Mouse (Mus musculus): Measurements from ENCODE around the gene Dyrk2. TPM values are rescaled to one million over a fixed set of nuclear protein-coding genes. Genes with fewer than 3 reads are reported as not detected.

Dyrk2 gene
- polyA plus RNA-seq, 1 experiment from 2014 or later = 6.4 TPM

- no peak for ATAC-seq (ENCODE audit: low FRiP score, low TSS enrichment)
- 11% methylated on average over 16 of the region's 16 CpGs for WGBS
- peak overlapping the region; percentile 96 for H3K4me3 ChIP-seq (ENCODE audit: low read depth, low read length)
- peak overlapping the region; percentile 98 for H3K27ac ChIP-seq (replicated peaks)
- H3K4me2 ChIP-seq (replicated peaks; ENCODE audit: low read depth) = peak overlapping the region; percentile 98
- TF ChIP-seq CTCF (IDR thresholded peaks at IDR 0.05; ENCODE audit: low read depth) (no peak; the same call in 1 of the 2 replicates), EP300 (optimal IDR thresholded peaks at IDR 0.05) (no peak)
- peak overlapping the region; percentile 98 for H3K9ac ChIP-seq (ENCODE audit: low read length)
- no peaks in the 10 kb centered on the region for H3K9me3 ChIP-seq (ENCODE audit: control insufficient read depth, low read length)
- H3K27me3 ChIP-seq (ENCODE audit: control insufficient read depth, insufficient read depth, low read length) = no peaks in the 10 kb centered on the region
- DNase-seq (ENCODE audit: low spot score) = peak; percentile 50
- H3K4me1 ChIP-seq (replicated peaks; ENCODE audit: control insufficient read depth, insufficient read depth) = peaks cover 7% of the 10 kb centered on the region; the same call in 1 of the 2 replicates
- peaks cover 4% of the 10 kb centered on the region; the same call in 1 of the 2 replicates for H3K36me3 ChIP-seq (ENCODE audit: control insufficient read depth, insufficient read depth, low read length)
Observed at GRCm38 (mm10) chr10:118867304-118867895, 2.6 kb downstream of the Dyrk2 start.

DNA sequence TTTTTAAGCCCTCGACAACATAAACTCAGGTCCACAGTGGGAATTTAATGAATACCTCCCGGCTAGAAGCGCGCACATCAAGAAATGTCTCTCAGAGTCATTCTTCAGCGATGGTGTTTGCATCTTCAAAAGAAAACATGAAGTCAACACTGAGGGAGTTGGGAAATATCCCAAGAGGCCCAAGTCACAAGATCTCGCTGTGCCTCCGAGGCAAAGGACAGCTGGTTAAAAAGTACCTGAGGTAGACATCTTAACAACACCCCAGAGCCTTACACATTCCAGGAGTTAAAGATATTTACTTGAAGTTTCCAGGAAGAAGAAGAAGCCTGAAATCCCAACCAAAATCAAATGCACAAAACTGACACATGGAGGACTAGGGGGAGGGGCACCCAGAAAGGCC is 5.0 kb downstream of the Dyrk2 start:
- Histone ChIP-seq H3K9me3 (ENCODE audit: control insufficient read depth, low read length) (no peaks in the 10 kb centered on the region), H3K4me2 (replicated peaks; ENCODE audit: low read depth) (no peak overlapping the region), H3K9ac (ENCODE audit: low read length) (no peak overlapping the region), H3K27ac (replicated peaks) (no peak overlapping the region), H3K27me3 (ENCODE audit: control insufficient read depth, insufficient read depth, low read length) (no peaks in the 10 kb centered on the region), H3K4me3 (ENCODE audit: low read depth, low read length) (no peak overlapping the region), H3K4me1 (replicated peaks; ENCODE audit: control insufficient read depth, insufficient read depth) (peaks cover 2% of the 10 kb centered on the region; the same call in 1 of the 2 replicates), H3K36me3 (ENCODE audit: control insufficient read depth, insufficient read depth, low read length) (peaks cover 21% of the 10 kb centered on the region)
- DNase-seq (ENCODE audit: low spot score) (no peak), ATAC-seq (ENCODE audit: low FRiP score, low TSS enrichment) (no peak)
- 91% methylated on average over 7 of the region's 7 CpGs for WGBS
- no peak for TF ChIP-seq CTCF (IDR thresholded peaks at IDR 0.05; ENCODE audit: low read depth)
- TF ChIP-seq EP300 (optimal IDR thresholded peaks at IDR 0.05) = no peak

DNA sequence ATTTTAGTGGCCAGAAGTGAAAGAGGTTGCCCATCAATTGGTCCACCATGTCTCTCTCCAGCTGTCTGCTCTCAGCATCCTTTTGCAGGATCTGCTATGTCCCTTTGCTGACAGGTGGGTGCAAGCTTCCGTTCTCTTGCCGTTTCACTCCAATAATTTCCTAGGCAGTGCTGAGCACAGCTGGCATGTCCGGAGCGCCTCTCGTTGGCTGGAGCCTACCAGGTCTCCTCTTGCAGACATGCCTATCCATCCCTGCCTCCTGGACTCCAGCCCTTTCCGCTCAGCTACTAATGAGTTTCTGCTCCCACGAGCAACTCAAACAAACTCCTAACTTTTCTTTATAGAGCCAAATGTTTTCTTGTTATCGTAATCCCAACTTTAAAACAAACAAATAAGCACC is 6.4 kb downstream of the Dyrk2 start:
- no peak overlapping the region for H3K4me2 ChIP-seq (replicated peaks; ENCODE audit: low read depth)
- 0 out of 2 replicates have a peak, but pooled peaks cover 3% of the 10 kb centered on the region for H3K9me3 ChIP-seq (ENCODE audit: control insufficient read depth, low read length)
- TF ChIP-seq EP300 (optimal IDR thresholded peaks at IDR 0.05) (no peak), CTCF (IDR thresholded peaks at IDR 0.05; ENCODE audit: low read depth) (no peak)
- no peak for ATAC-seq (ENCODE audit: low FRiP score, low TSS enrichment)
- 75% methylated on average over 8 of the region's 8 CpGs for WGBS
- H3K9ac ChIP-seq (ENCODE audit: low read length) = no peak overlapping the region
- H3K27ac ChIP-seq (replicated peaks) = no peak overlapping the region
- H3K36me3 ChIP-seq (ENCODE audit: control insufficient read depth, insufficient read depth, low read length) = peaks cover 34% of the 10 kb centered on the region
- H3K4me3 ChIP-seq (ENCODE audit: low read depth, low read length) = no peak overlapping the region
- DNase-seq (ENCODE audit: low spot score) = no peak
- no peaks in the 10 kb centered on the region for H3K27me3 ChIP-seq (ENCODE audit: control insufficient read depth, insufficient read depth, low read length)
- 0 out of 2 replicates have a peak, but pooled peaks cover 2% of the 10 kb centered on the region for H3K4me1 ChIP-seq (replicated peaks; ENCODE audit: control insufficient read depth, insufficient read depth)

GRCm38 (mm10) chr10:118862233-118862632 is 7.8 kb downstream of the Dyrk2 start:
- TF ChIP-seq CTCF (IDR thresholded peaks at IDR 0.05; ENCODE audit: low read depth) (peak; percentile 20; the same call in 1 of the 2 replicates), EP300 (optimal IDR thresholded peaks at IDR 0.05) (no peak)
- peak overlapping the region; percentile 63; the same call in 1 of the 2 replicates for H3K27ac ChIP-seq (replicated peaks)
- 0 out of 2 replicates have a peak, but pooled peaks cover 2% of the 10 kb centered on the region for H3K4me1 ChIP-seq (replicated peaks; ENCODE audit: control insufficient read depth, insufficient read depth)
- H3K9ac ChIP-seq (ENCODE audit: low read length) = no peak overlapping the region
- no peak for ATAC-seq (ENCODE audit: low FRiP score, low TSS enrichment)
- DNase-seq (ENCODE audit: low spot score) = no peak
- no peak overlapping the region for H3K4me2 ChIP-seq (replicated peaks; ENCODE audit: low read depth)
- WGBS = 51% methylated on average over 4 of the region's 4 CpGs
- no peaks in the 10 kb centered on the region for H3K27me3 ChIP-seq (ENCODE audit: control insufficient read depth, insufficient read depth, low read length)
- 0 out of 2 replicates have a peak, but pooled peaks cover 3% of the 10 kb centered on the region for H3K9me3 ChIP-seq (ENCODE audit: control insufficient read depth, low read length)
- no peak overlapping the region for H3K4me3 ChIP-seq (ENCODE audit: low read depth, low read length)
- H3K36me3 ChIP-seq (ENCODE audit: control insufficient read depth, insufficient read depth, low read length) = peaks cover 36% of the 10 kb centered on the region

DNA sequence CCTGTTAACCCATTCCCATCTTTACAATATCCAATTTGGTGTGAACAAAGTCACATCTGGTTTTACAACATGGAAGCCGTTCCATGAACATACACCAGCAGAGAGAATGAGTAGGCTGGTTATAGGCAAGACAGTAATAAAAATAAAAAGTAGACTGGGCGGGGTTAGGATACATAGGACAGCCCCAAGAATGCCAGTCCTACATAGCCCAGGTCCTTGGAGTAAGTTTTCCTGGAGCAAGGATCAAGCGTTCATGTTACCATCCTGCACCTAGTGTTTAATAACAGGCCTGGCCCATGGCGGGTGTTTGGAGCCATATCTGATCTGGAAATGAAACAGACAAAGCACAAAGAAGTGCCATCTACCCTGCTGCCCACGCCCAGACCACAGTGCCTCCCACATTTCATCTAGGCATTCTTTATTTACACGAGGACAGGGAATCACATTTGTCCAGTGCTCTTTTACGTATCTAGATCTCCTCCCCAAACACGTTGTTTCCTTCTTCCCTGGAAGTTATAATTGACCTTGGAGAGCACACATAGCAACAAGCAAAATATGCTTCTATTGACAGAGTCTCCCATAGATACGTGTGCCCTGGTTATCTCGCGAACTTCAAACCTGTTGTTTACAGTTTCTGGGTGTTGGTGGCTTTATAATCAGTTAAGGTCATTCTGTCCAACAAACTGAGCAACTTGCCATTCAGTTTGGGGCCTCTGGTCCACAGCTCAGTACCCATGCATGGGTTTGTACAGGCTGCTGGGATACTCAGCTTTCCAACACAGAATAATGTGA is 8.6 kb downstream of the Dyrk2 start:
- no peak overlapping the region for H3K9ac ChIP-seq (ENCODE audit: low read length)
- no peak overlapping the region for H3K4me2 ChIP-seq (replicated peaks; ENCODE audit: low read depth)
- peak overlapping the region; percentile 63; the same call in 1 of the 2 replicates for H3K27ac ChIP-seq (replicated peaks)
- 0 out of 2 replicates have a peak, but pooled peaks cover 2% of the 10 kb centered on the region for H3K4me1 ChIP-seq (replicated peaks; ENCODE audit: control insufficient read depth, insufficient read depth)
- H3K36me3 ChIP-seq (ENCODE audit: control insufficient read depth, insufficient read depth, low read length) = peaks cover 43% of the 10 kb centered on the region
- ATAC-seq (ENCODE audit: low FRiP score, low TSS enrichment) = peak; percentile 86
- H3K27me3 ChIP-seq (ENCODE audit: control insufficient read depth, insufficient read depth, low read length) = no peaks in the 10 kb centered on the region
- WGBS = 75% methylated on average over 11 of the region's 11 CpGs
- 0 out of 2 replicates have a peak, but pooled peaks cover 3% of the 10 kb centered on the region for H3K9me3 ChIP-seq (ENCODE audit: control insufficient read depth, low read length)
- no peak for TF ChIP-seq EP300 (optimal IDR thresholded peaks at IDR 0.05)
- no peak for TF ChIP-seq CTCF (IDR thresholded peaks at IDR 0.05; ENCODE audit: low read depth)
- peak; percentile 50 for DNase-seq (ENCODE audit: low spot score)
- no peak overlapping the region for H3K4me3 ChIP-seq (ENCODE audit: low read depth, low read length)

Measured in stomach, postnatal 0 days (tissue).